Mouse (Mus musculus): ENCODE measurements around the gene Cyb5b. TPM values are rescaled to one million over a fixed set of nuclear protein-coding genes. Genes with fewer than 3 reads are reported as not detected.
A peak's percentile ranks its signal among the peaks of the same experiment; 100 is the strongest.
"Not testable (repeated sequence)": the region's sequence is repeated elsewhere in the genome, so short reads cannot be mapped to it uniquely, and the experiment has no call there.

Cyb5b gene
- 10 to 100 TPM; 36.0 to 46.3 (median 40.0) TPM for total RNA-seq (2022)

- peak; percentile 95 for DNase-seq (ENCODE audit: low spot score)
Measured at GRCm38 (mm10) chr8:107150404-107151157, at the start of gene Cyb5b. Gene Cyb5b, plus strand, starts transcription at chr8:107150640.

GRCm38 (mm10) chr8:107104547-107104946, 45.9 kb upstream of the Cyb5b start:
- DNase-seq (ENCODE audit: low spot score) = peak; percentile 76

- not testable (repeated sequence) for DNase-seq (ENCODE audit: low spot score)
Measured at GRCm38 (mm10) chr8:107108089-107108488, 42.4 kb upstream of the Cyb5b start.

GRCm38 (mm10) chr8:107108978-107109720, 41.3 kb upstream of the Cyb5b start:
- no peak for DNase-seq (ENCODE audit: low spot score)

- DNase-seq (ENCODE audit: low spot score) = no peak
Measured at GRCm38 (mm10) chr8:107109816-107110435, 40.5 kb upstream of the Cyb5b start.

GRCm38 (mm10) chr8:107110629-107111330, 39.7 kb upstream of the Cyb5b start:
- DNase-seq (ENCODE audit: low spot score) = no peak

GRCm38 (mm10) chr8:107111340-107112105, 38.9 kb upstream of the Cyb5b start:
- DNase-seq (ENCODE audit: low spot score) = no peak

GRCm38 (mm10) chr8:107113209-107113608, 37.2 kb upstream of the Cyb5b start:
- DNase-seq (ENCODE audit: low spot score) = no peak

GRCm38 (mm10) chr8:107114150-107115007, 36.1 kb upstream of the Cyb5b start:
- DNase-seq (ENCODE audit: low spot score) = no peak

- no peak for DNase-seq (ENCODE audit: low spot score)
Measured at GRCm38 (mm10) chr8:107115008-107115320, 35.5 kb upstream of the Cyb5b start.

GRCm38 (mm10) chr8:107116023-107116422, 34.4 kb upstream of the Cyb5b start:
- peak; percentile 89 for DNase-seq (ENCODE audit: low spot score)

GRCm38 (mm10) chr8:107117019-107117418, 33.4 kb upstream of the Cyb5b start:
- no peak for DNase-seq (ENCODE audit: low spot score)

- no peak for DNase-seq (ENCODE audit: low spot score)
Measured at GRCm38 (mm10) chr8:107118803-107119233, 31.6 kb upstream of the Cyb5b start.

GRCm38 (mm10) chr8:107119412-107119811, 31.0 kb upstream of the Cyb5b start:
- DNase-seq (ENCODE audit: low spot score) = no peak

GRCm38 (mm10) chr8:107120806-107121205, 29.6 kb upstream of the Cyb5b start:
- no peak for DNase-seq (ENCODE audit: low spot score)

GRCm38 (mm10) chr8:107121681-107122291, 28.7 kb upstream of the Cyb5b start:
- no peak for DNase-seq (ENCODE audit: low spot score)

- DNase-seq (ENCODE audit: low spot score) = no peak
Measured at GRCm38 (mm10) chr8:107123063-107123614, 27.3 kb upstream of the Cyb5b start.

GRCm38 (mm10) chr8:107124343-107124742, 26.1 kb upstream of the Cyb5b start:
- DNase-seq (ENCODE audit: low spot score) = no peak
